Mouse (Mus musculus): ENCODE data around the gene Slc9a3r2. TPM values are rescaled to one million over a fixed set of nuclear protein-coding genes. Genes with fewer than 3 reads are reported as not detected.

The Slc9a3r2 gene
- polyA plus RNA-seq, 2 experiments = 56.2 to 60.1 TPM

DNA sequence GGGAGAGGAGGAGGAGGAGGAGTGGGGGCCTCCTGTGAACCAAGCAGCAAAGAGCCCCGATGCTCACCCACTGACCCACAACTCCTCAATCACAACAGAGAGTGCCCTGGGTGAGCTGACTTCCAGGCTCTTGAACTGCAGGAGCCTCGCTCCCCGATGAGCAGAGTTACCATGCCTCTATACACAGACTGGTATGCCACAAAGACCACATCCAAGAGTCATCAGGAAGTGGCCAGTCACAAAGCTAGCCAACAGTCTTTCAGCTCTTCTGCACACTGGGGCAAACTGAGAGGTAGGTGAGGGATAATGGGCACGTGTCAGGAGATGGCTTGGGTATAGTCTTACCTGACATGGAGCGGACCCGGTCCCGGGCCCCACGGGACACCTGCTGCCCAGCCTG, 46.2 kb downstream of the Slc9a3r2 start:
- WGBS = 86% methylated on average over 8 of the region's 8 CpGs
- no peak for ATAC-seq (ENCODE audit: low FRiP score, low read depth)
- no peaks in the 10 kb centered on the region for H3K27me3 ChIP-seq (ENCODE audit: control insufficient read depth, insufficient read depth, low read length)
- no peak for TF ChIP-seq POLR2A (IDR thresholded peaks at IDR 0.05; ENCODE audit: borderline replicate concordance, extremely low read depth, insufficient read depth, insufficient read length)
- no peak overlapping the region for H3K27ac ChIP-seq (replicated peaks; ENCODE audit: low read depth, low read length)
- H3K4me2 ChIP-seq (replicated peaks; ENCODE audit: low read depth, low read length, severe bottlenecking) = no peak overlapping the region
- no peaks in the 10 kb centered on the region for H3K4me1 ChIP-seq (ENCODE audit: control insufficient read depth, insufficient read depth, low read length)
- no peaks in the 10 kb centered on the region for H3K9me3 ChIP-seq (ENCODE audit: control insufficient read depth, low read length)
- H3K4me3 ChIP-seq (replicated peaks; ENCODE audit: low read length) = no peak overlapping the region
- peaks cover 100% of the 10 kb centered on the region for H3K36me3 ChIP-seq (ENCODE audit: control insufficient read depth, insufficient read depth, low read length)
- no peak for DNase-seq (ENCODE audit: low spot score)
- H3K9ac ChIP-seq (ENCODE audit: low read depth, low read length, severe bottlenecking) = no peak overlapping the region

DNA sequence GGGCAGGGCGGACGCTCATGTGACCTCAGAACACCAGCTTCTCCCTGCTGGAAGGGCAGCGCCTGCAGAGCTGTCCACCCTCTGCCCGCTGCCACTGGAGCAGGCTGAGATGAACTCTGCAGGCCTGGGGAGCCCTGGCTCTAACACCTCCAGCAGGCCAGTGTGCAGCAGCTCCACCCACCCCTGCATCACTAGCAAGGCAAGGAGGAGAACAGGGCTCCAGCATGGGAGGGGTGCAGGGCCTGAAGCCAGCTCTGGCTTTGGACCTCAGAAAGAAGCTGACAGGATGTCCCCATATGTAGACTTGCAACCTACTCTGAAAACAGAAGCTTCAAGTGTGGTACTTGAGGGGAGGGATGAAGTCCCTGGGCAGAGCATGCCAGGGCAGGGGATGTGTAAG, 49.6 kb downstream of the Slc9a3r2 start:
- no peak for TF ChIP-seq POLR2A (IDR thresholded peaks at IDR 0.05; ENCODE audit: borderline replicate concordance, extremely low read depth, insufficient read depth, insufficient read length)
- H3K4me1 ChIP-seq (ENCODE audit: control insufficient read depth, insufficient read depth, low read length) = no peaks in the 10 kb centered on the region
- no peak overlapping the region for H3K27ac ChIP-seq (replicated peaks; ENCODE audit: low read depth, low read length)
- no peaks in the 10 kb centered on the region for H3K27me3 ChIP-seq (ENCODE audit: control insufficient read depth, insufficient read depth, low read length)
- no peaks in the 10 kb centered on the region for H3K9me3 ChIP-seq (ENCODE audit: control insufficient read depth, low read length)
- DNase-seq (ENCODE audit: low spot score) (no peak), ATAC-seq (ENCODE audit: low FRiP score, low read depth) (no peak)
- H3K4me2 ChIP-seq (replicated peaks; ENCODE audit: low read depth, low read length, severe bottlenecking) = no peak overlapping the region
- H3K4me3 ChIP-seq (replicated peaks; ENCODE audit: low read length) = no peak overlapping the region
- 92% methylated on average over 4 of the region's 4 CpGs for WGBS
- peaks cover 100% of the 10 kb centered on the region for H3K36me3 ChIP-seq (ENCODE audit: control insufficient read depth, insufficient read depth, low read length)
- no peak overlapping the region for H3K9ac ChIP-seq (ENCODE audit: low read depth, low read length, severe bottlenecking)

DNA sequence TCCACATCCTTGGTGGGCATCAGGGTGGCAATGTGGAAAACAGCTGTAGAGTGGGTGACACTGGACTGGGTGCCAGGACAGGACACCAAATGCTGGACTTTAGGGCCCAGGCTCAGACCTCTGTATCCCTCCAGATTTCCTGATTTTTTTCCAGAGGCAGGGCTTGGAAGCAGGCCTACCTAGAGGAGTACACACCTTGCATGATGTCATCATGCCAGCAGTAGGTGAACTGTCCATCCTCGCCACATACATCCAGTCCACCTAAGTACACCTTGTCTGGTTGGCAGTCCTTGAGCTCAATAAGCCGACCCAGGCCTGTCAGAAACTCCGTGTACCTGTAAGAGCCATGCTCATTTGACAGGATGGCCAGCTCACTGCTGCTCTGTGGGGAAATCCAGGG, 52.1 kb downstream of the Slc9a3r2 start:
- WGBS = 98% methylated on average over 3 of the region's 3 CpGs
- no peaks in the 10 kb centered on the region for H3K4me1 ChIP-seq (ENCODE audit: control insufficient read depth, insufficient read depth, low read length)
- peaks cover 100% of the 10 kb centered on the region for H3K36me3 ChIP-seq (ENCODE audit: control insufficient read depth, insufficient read depth, low read length)
- H3K9ac ChIP-seq (ENCODE audit: low read depth, low read length, severe bottlenecking) = no peak overlapping the region
- H3K9me3 ChIP-seq (ENCODE audit: control insufficient read depth, low read length) = no peaks in the 10 kb centered on the region
- ATAC-seq (ENCODE audit: low FRiP score, low read depth) (no peak), DNase-seq (ENCODE audit: low spot score) (no peak)
- H3K4me2 ChIP-seq (replicated peaks; ENCODE audit: low read depth, low read length, severe bottlenecking) = no peak overlapping the region
- no peak overlapping the region for H3K27ac ChIP-seq (replicated peaks; ENCODE audit: low read depth, low read length)
- no peak overlapping the region for H3K4me3 ChIP-seq (replicated peaks; ENCODE audit: low read length)
- no peaks in the 10 kb centered on the region for H3K27me3 ChIP-seq (ENCODE audit: control insufficient read depth, insufficient read depth, low read length)
- TF ChIP-seq POLR2A (IDR thresholded peaks at IDR 0.05; ENCODE audit: borderline replicate concordance, extremely low read depth, insufficient read depth, insufficient read length) = no peak

DNA sequence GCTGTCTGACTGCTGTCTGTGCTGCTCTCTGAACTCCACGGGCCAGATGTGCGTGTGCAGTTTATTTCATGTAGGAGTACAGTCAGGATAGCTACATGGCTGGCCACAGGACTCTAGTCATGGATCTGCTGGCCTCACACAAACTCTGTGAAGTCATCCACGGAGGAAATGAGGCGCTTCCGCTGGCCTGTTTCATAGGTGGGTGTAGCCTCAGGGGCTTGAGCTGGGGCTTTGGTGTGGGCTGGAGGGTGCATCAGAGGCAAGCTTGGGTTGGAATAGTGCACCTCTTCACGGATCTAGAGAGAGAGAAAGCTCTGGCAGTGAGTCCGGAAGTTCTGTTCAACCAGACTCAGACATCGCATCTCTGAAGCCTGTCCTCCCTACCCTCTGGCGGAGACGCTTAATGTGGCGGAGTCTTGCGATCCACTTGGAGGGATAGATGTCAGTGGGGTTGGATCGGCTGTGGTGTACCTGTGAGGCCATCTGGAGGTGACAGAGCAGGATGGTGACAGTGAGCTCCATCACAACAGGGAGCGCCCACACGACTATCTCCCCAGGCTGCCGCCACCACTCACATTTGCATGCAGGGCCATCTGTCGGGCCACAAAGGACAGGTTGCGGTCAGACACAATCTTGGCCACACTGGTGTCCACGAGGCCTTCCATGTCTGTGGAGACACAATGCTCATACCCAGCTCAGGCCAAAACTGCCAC, 53.5 kb downstream of the Slc9a3r2 start:
- ATAC-seq (ENCODE audit: low FRiP score, low read depth) (no peak), DNase-seq (ENCODE audit: low spot score) (no peak)
- H3K4me2 ChIP-seq (replicated peaks; ENCODE audit: low read depth, low read length, severe bottlenecking) = no peak overlapping the region
- no peak overlapping the region for H3K27ac ChIP-seq (replicated peaks; ENCODE audit: low read depth, low read length)
- no peak overlapping the region for H3K9ac ChIP-seq (ENCODE audit: low read depth, low read length, severe bottlenecking)
- no peaks in the 10 kb centered on the region for H3K9me3 ChIP-seq (ENCODE audit: control insufficient read depth, low read length)
- no peak for TF ChIP-seq POLR2A (IDR thresholded peaks at IDR 0.05; ENCODE audit: borderline replicate concordance, extremely low read depth, insufficient read depth, insufficient read length)
- peaks cover 100% of the 10 kb centered on the region for H3K36me3 ChIP-seq (ENCODE audit: control insufficient read depth, insufficient read depth, low read length)
- H3K4me3 ChIP-seq (replicated peaks; ENCODE audit: low read length) = no peak overlapping the region
- 90% methylated on average over 19 of the region's 19 CpGs for WGBS
- no peaks in the 10 kb centered on the region for H3K27me3 ChIP-seq (ENCODE audit: control insufficient read depth, insufficient read depth, low read length)
- no peaks in the 10 kb centered on the region for H3K4me1 ChIP-seq (ENCODE audit: control insufficient read depth, insufficient read depth, low read length)

DNA sequence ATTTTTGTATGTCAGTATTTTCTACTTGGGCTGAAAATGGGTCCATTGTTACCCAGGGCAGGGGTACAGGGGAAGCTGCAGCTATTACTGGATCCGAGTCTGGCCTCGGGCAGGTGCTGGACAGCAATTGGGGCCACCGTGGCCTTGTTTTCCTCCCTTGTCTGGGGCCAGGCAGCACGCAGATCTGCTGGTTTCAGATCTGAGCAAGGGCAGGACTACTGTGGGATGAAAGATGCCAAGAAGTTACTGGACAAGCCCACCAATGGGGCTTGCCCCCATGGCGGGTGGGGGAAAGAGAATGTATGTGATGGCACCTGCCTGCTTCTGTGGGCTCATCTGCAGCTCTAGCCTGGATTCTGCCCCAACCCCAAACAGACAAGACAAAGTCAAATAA, 54.1 kb downstream of the Slc9a3r2 start:
- no peak for TF ChIP-seq POLR2A (IDR thresholded peaks at IDR 0.05; ENCODE audit: borderline replicate concordance, extremely low read depth, insufficient read depth, insufficient read length)
- Histone ChIP-seq H3K4me3 (replicated peaks; ENCODE audit: low read length) (no peak overlapping the region), H3K4me1 (ENCODE audit: control insufficient read depth, insufficient read depth, low read length) (no peaks in the 10 kb centered on the region), H3K4me2 (replicated peaks; ENCODE audit: low read depth, low read length, severe bottlenecking) (no peak overlapping the region), H3K27ac (replicated peaks; ENCODE audit: low read depth, low read length) (no peak overlapping the region), H3K9ac (ENCODE audit: low read depth, low read length, severe bottlenecking) (no peak overlapping the region), H3K27me3 (ENCODE audit: control insufficient read depth, insufficient read depth, low read length) (no peaks in the 10 kb centered on the region), H3K36me3 (ENCODE audit: control insufficient read depth, insufficient read depth, low read length) (peaks cover 100% of the 10 kb centered on the region), H3K9me3 (ENCODE audit: control insufficient read depth, low read length) (no peaks in the 10 kb centered on the region)
- 73% methylated on average over 5 of the region's 5 CpGs for WGBS
- ATAC-seq (ENCODE audit: low FRiP score, low read depth) (no peak), DNase-seq (ENCODE audit: low spot score) (no peak)
